Mouse (Mus musculus) left cerebral cortex, adult 2 months (tissue): Measurements from ENCODE around the gene 1700022I11Rik. TPM values are rescaled to one million over a fixed set of nuclear protein-coding genes. Genes with fewer than 3 reads are reported as not detected.

ENCODE experiments used
- DNase-seq, 2 experiments: peaks; one replicate each; pipeline ENCODE4 v3.0.0; 2021 to 2022; ENCODE audit warnings: low spot score in 2 of 2, mixed read lengths in 1 of 2; ENCODE audit errors: extremely low spot score in 1 of 2
- H3K27ac ChIP-seq: fragments of 200-600 bp; 2 replicates; pipeline ENCODE4 v1.8.1; 2022
- H3K4me3 ChIP-seq: fragments of 200-600 bp; 2 replicates; pipeline ENCODE4 v1.8.1; 2022
- CTCF ChIP-seq: fragments of 200-600 bp; IDR thresholded peaks from 2 replicates; pipeline ENCODE4 v1.8.1; 2022; ENCODE audit warnings: antibody characterized with exemption, mild to moderate bottlenecking, moderate library complexity
- intact Hi-C: fragments of 180-260 bp; cut with DNase I; formaldehyde crosslinking; loops from one replicate; pipeline ENCODE4 v1.15.1; 2025
- total RNA-seq, 2 experiments: library from RNA; stranded (reverse); gene quantifications; 2 replicates each; pipeline ENCODE4 v1.2.3; 2021

The 1700022I11Rik gene
- total RNA-seq, 2 experiments from 2014 or later = not detected

DNA sequence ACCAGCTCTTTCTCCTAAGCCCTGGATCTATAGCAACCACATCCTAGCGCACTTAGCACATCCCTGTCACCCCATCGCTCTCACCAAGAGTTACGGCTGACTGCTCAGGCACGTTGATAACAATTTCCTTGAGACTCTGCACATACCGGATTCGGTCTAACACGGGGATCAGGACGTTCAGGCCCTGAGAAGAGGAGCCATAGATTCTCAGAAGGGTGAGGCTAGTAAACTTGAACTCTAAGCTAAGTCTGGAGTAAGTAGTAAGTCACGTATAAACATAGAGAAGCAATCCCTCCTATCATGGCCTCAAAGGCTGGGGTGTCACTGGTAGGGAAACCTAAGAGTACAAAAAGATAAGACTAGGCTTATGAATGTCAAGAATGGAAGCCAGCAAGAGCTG, 60.9 kb downstream of the 1700022I11Rik start:
- peak overlapping the region; percentile 88 for H3K4me3 ChIP-seq
- DNase-seq = no peak
- TF ChIP-seq CTCF = no peak
- peak overlapping the region; percentile 93; the same call in 1 of the 2 replicates for H3K27ac ChIP-seq
- intact Hi-C loops = no loop called here

DNA sequence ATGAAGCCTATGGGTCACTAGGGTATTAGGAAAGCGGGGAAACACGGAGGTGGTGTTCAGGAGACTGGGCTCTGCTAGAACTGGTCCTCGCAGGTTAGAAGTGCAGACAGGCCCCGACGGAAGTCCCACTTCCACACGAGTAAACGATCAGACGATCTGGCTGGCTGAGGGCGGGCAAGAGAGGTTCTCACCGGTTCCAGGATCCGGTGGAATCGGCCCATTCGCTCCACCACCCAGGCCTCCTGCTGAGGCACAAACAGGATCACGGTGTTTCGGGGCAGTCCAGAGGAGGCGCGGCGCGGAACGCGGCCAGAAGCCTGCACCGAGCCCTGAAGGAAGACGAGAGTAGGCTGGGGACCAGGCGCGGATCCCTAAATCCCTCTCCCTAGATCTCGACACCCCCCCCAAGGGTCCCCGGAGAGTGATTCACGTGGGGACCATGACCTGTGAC, 61.4 kb downstream of the 1700022I11Rik start:
- DNase-seq = peak in 1 of 2 experiments; percentile 30
- Histone ChIP-seq H3K4me3 (peak overlapping the region; percentile 88), H3K27ac (peak overlapping the region; percentile 93)
- no peak for TF ChIP-seq CTCF
- intact Hi-C loops = no loop called here

DNA sequence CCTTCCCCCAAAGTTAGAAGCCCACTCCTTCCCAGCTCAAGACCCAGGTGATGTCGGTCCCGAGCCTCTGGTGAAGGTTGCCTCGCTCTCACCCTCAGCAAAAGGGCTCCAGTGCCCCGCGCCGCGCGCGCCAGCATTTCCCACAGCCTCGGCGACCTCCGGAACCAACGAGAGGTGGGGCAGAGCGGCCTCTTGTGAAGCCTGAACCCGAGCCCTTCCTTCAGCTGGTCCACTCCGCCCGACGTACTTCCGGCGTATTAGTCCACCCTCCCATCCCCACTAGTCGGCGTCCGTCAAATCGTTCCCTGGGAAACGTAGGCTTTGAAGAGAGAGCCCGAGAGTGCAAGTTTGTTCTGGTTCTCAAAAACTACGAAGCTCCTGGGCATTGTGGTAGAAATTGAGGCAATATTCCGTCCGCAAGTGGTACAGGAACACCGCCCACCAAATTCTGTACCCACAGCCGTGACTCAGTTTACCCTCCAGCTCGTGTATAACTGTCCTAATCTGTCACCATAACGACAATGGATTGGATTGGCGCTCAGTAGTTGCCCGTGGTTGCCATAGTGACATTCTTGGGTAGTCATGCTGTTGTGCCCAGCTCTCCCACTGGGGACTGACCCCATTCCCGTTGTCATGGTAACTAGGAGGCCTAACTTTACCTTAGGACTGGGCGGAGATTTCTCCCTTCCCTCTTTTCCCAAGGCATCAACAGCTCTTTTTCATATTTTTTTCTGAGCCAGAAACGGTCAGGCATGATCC, 62.0 kb downstream of the 1700022I11Rik start, which contains the start of gene Stoml2:
Gene Stoml2, minus strand, starts transcription at position 474 of the 759 bp plus-strand sequence.
- H3K4me3 ChIP-seq = peak within 1 kb of the TSS; percentile 88
- TF ChIP-seq CTCF = peak; percentile 12; the same call in 1 of the 2 replicates
- peak; percentile 90 to 91 for DNase-seq
- H3K27ac ChIP-seq = peak within 1 kb of the TSS; percentile 93
- intact Hi-C loops = no loop called here

DNA sequence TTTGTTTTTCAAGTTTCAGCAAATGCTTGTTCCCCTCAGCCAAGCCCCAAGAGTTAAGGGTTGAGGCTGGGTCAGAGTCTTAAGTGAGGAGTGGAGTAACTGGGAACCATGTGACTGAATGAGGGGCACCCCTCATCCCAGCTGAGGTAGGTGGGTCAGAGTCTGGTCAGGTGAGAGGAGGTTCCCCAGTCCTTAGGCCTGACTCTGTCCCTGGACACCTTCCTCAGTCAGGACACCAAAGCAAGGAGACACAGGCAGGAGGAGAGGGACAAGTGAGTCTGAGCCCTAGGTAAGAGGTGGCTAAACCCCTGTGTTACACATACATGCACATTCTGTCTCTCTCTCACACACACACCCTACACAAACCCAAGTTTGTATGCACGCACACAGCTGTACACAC, 63.1 kb downstream of the 1700022I11Rik start:
- H3K27ac ChIP-seq = no peak overlapping the region; the same call in 1 of the 2 replicates
- no peak overlapping the region for H3K4me3 ChIP-seq
- intact Hi-C loops = no loop called here
- TF ChIP-seq CTCF = no peak
- DNase-seq = no peak

Other genes starting within 250 kb of the 1700022I11Rik start
- gene 4930578G10Rik, start 234.1 kb upstream of the 1700022I11Rik start, total RNA-seq = 1 to 10 TPM; 3.0 TPM
- under 1 TPM; 0.68 to 0.95 TPM for gene Ccl19, start 213.0 kb upstream of the 1700022I11Rik start, total RNA-seq
- gene Ccl21a, start 195.6 kb upstream of the 1700022I11Rik start, total RNA-seq = not detected
- under 1 TPM in 1 of 2 experiments, not detected in 1; 0.11 TPM for gene Fam205a1, start 115.7 kb upstream of the 1700022I11Rik start, total RNA-seq
- 1 to 10 TPM; 2.3 to 2.4 TPM for gene Gm12394, start 112.8 kb upstream of the 1700022I11Rik start, total RNA-seq
- 1 to 10 TPM; 1.0 to 1.8 TPM for gene Fam205c, start 95.4 kb upstream of the 1700022I11Rik start, total RNA-seq
- 100 to 1,000 TPM; 359 to 380 TPM for gene Phf24, start 52.9 kb upstream of the 1700022I11Rik start, total RNA-seq
- gene Dnajb5, start 19.8 kb upstream of the 1700022I11Rik start, total RNA-seq = 100 to 1,000 TPM; 216 to 338 TPM
- gene Vcp, start 30.9 kb downstream of the 1700022I11Rik start, total RNA-seq = 100 to 1,000 TPM; 179 to 186 TPM
- gene Fancg, start 40.9 kb downstream of the 1700022I11Rik start, total RNA-seq = 10 to 100 TPM; 15.1 to 17.4 TPM
- gene Pigo, start 56.2 kb downstream of the 1700022I11Rik start, total RNA-seq = 10 to 100 TPM; 30.9 to 31.1 TPM
- 100 to 1,000 TPM in 1 of 2 experiments, 10 to 100 TPM in 1; 97.4 to 104 TPM for gene Stoml2, start 62.1 kb downstream of the 1700022I11Rik start, total RNA-seq
- gene Fam214b, start 76.6 kb downstream of the 1700022I11Rik start, total RNA-seq = 10 to 100 TPM; 39.0 to 39.7 TPM
- gene Unc13b, start 89.3 kb downstream of the 1700022I11Rik start, total RNA-seq = 10 to 100 TPM; 68.1 to 70.9 TPM